Mouse (Mus musculus): ENCODE measurements at regions not wholly inside any gene's neighbourhood (a gene's known extent, or its start where the extent isn't known, plus 50 kb on each side); places are given as distances from the start of the nearest gene placed in this dataset.
A peak's percentile ranks its signal among the peaks of the same experiment; 100 is the strongest.

DNA sequence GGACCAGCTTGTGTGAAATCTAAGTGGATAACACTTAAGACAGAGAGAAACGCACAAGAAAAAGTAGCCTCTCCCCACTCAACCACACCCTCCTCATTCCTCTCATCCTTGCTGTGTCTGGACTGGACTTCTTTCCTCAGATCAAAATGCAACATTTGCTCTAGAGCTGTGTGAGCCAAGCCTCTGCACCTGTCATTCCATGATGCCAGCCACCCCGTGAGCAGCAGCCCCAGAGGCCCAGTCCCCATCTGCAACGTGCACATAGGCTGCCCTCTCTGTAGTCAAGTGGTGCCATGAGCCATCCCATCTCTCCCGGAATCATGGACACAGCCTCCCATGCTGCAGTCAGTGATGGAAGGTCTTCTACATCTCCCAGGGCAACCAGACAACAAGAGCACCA, 55.1 kb upstream of the Gpc1 start:
- no peak for DNase-seq (ENCODE audit: low spot score in 2 of 2)

DNA sequence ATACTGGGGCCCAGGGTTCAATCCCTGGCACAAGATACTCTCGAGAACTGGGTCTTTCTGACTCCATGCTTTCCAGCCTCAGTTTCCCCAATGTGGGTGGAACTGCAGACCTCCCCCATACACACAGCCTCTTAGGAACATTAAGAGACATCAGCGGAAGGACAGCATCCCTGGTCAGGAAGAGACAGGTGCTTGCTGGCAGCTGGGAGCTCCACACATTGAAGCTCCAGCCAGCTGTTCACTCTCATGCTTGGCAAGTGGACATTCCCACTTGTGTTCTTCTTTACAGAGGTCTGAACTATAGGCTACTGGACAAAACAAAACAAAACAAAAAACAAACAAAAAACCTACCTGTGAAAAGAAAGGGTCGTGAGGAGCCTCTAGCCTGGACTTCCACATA, 55.5 kb upstream of the Gpc1 start:
- DNase-seq (ENCODE audit: low spot score in 2 of 2): no peak

DNA sequence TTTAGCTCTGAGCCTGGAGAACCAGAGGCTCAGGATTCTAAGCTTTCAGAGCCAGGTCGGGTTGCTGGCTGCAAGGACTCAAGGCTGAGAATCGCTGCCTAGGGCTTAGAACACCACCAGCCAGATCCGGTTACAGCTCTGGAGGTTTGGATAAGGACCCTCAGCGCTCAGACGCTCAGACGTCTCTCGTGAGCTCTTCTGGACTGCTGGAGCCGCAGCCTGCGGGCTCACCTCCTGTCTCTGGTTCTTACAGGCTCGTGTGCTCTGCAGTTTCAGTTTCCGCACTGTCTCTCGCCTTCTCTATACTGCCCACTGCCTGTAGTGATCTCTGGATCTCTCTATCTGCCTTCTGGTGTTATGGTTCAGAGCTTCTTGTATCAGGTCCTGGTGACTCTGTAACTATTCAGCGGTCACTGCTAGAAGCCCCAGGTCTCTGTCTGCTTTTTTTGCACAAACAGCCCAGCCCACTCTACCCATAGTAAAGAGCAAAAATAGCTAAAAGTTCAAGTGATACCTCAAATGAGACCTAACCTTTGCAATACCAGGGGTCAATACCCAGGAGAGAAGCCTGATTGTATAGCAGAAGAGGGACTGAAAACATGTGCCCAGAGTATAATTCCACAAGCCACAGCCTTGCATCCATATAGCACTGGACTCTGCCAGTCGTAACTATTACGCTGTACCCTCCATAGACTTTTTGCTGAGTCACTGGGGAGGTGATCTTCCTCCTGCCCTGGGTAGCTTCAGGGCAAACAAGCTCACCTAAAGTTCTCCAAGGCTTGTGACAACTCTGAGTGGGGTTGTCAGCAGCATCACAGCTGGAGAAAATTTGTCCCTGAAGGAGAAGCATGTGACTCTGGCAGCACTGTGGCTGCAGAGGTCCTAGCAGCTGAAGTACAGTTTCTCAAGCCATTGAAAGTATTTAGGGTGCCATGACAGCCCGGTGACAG, 56.4 kb upstream of the Gpc1 start:
- no peak for DNase-seq (ENCODE audit: low spot score in 2 of 2)

DNA sequence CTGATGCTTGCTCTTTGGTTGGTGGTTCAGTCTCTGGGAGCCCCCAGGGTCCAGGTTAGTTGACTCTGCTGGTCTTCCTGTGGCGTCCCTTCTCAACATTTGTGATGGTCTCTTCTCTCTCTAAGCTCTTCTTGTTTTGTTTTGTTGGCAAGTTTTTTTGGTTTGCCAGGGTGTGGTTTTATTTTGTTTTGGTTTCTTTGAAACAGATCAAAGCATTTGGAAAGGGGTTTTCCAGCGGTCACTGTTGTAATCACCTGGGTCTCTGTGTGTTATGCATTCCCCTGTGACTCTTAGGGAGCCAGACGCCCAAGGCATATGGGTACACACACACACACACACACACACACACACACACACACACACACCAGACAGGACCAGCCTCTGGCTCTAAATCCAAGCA, 57.4 kb upstream of the Gpc1 start:
- no peak for DNase-seq (ENCODE audit: low spot score in 2 of 2)

DNA sequence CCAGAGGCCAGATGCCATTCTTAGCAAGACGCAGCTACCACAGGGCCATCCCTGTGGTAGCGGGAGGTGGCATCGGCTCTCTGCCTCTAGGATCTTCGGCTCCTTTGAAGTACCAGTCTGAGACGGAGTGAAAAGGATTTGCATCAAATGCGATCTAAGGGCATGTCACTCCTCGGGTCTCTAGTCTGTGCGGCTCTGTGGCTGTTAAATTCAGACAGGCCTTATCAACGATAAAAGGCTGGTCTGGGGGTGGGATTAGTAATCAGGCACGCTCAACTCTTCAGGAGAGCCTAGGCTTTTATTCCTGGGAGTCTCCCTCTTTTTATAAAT, 58.7 kb upstream of the Gpc1 start:
- DNase-seq (ENCODE audit: low spot score in 2 of 2): no peak

DNA sequence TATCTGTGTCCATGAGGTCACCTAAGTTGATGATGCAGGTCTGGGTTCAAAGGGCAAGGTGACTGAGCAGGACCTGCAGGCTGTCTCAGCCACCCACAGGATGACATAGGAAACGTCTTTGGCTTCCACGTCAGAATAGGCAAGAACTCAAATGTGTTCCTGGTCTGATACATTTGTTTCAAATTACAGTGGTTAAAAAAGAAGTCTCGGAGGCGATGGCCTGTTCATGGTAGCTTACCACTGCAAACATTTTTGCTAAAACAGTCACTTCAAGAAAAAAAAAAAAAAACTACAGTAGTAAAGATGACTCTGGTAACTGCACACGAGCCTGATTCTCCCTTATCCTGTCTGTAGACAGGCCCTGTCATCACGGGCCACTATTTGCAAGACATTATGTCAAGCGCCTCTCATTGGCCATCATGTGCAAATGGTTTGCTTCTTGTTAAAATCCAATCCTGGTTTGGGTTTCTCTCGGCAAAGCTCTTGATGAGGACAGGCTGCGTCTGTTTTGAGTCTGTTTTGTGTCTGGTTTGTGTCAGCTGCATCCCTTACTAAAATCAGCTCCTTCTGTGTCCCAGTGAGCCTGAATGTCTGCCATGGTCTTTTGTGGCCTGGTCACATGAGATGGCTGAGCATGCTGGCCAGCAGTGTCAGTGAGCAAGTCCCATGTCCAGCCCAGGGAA, 59.2 kb upstream of the Gpc1 start:
- no peak for DNase-seq (ENCODE audit: low spot score in 2 of 2)

DNA sequence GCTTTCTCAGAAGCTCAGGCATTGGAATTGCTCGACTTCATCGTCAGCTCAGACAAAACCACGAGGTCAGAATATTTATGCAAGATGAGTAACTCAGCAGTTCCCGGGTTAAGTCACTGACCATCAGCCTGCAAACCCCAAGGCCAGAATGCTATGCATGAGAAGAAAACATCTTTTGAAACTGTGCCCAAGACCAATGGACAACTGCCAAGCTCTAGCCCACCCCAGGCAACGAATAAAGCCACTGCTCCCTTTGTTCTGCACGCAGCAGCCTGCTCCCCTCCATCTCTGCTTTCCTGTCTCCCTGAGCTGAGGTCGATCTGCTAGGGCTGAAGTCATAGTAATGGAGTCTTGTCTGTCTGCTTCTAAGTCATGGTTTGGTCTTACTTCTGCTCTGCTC, 61.7 kb upstream of the Gpc1 start:
- DNase-seq (ENCODE audit: low spot score in 2 of 2): no peak

DNA sequence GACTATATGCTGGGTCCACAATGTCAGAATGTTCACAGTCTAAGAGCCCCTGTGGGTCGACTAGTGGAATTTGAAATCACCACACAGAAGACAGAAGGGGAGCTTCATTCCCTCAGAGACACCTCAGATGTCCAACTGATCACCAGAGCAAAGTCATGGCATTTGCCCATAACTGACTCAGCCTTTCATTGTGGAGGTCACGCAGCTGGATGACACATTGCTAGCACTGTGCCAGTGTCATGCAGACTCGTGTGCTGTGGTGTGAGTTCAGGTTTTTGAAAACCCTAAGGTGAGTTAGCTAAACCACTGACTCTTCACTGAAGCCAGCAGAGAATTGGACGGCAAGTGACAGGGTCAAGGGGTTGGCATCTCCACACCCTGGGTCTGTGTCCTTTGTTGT, 62.3 kb upstream of the Gpc1 start:
- no peak for DNase-seq (ENCODE audit: low spot score in 2 of 2)

DNA sequence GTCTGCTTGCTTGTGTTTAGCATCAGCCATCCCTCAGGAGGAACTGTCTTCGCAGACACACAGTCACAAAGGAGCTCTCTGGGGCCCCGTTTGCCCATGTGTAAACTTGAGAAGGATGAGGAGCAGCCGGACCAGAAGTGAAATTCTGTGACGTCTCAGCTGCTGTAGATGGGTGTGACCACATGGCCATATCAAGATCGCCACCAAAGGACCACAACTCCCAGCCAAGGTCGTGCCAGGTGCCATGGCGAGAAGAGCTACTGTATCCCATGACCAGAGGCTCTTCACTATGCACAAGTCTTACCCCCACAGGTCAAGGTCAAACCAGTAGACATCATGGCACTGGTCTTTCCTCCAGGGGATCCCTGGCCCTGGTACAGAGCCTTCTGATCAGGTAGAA, 64.9 kb upstream of the Gpc1 start:
- DNase-seq (ENCODE audit: low spot score in 2 of 2): no peak

DNA sequence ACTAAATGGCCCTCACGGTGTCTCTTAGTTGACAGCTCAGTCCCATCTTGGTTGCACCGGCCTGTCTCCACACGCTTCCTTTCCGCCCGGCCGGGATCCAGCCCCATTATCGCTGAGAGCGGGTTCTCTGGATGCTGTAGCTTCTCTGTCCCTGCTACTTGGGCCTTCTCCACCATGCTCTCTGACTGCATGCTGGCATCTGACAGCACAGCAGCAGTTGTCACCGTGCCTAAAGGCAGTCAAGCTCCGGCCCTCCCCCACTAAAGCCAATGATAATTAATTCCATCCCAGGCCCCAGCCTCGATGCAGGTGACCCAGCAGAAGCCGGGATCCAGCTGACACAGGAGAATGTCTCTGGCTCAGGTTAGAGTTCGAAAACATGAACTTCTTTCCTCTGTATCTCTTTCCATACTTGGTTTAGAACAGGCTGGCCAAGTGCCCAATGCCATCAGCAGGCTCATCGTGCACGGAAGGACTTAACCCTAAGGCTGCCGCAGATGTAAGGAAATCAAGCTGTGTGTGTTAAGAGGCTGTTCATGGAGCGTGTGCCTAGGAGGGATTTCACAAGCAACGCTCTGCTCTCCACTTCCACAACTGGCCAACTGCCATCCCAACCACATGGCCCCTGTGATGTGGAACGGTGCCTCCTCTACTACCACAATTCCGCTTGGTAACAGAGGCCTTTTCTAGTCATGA, 76.5 kb upstream of the Gpc1 start:
- DNase-seq (ENCODE audit: low spot score in 2 of 2): no peak

DNA sequence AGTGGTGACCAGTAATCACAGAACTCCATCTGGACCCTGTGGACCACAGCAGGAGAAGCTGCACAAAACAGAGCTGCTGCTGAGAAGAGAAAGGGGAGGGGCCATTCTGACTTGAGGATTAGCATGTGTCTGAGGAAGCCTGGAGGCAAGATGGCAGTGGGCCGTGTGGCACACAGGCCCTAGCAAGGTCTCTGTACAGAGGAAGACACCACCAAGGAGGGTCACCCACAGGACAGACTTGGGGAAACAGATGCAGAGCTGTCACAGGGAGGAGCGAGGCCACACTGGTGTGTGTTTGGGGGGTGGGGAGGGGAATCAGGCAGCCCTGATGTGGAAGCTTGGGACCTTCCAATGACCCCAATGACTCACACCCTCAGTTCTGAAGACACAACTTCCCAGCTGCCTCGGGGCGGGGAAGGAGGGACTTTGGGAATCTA, 79.7 kb upstream of the Gpc1 start:
- peak in 1 of 2 experiments; percentile 5 for DNase-seq (ENCODE audit: low spot score in 2 of 2)

DNA sequence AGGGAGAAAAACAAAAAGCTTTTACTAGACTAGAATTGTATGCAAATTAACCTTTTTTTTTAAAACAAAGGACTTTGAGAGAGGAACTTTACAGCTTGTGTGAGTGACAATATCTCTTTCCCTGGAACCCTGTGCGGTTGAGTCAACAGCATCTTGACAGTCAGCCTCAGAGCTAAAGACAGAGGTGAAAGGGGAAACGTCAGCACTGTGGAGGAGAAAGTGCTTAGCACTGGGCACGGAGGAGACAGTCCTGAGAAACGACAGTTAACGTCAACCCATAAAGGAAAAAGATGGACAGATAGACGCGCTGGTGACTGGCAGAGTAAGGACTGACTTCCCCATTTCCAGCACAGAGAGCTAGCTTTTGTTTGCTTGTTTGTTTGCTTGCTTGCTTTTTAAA, 82.0 kb upstream of the Gpc1 start:
- DNase-seq (ENCODE audit: low spot score in 2 of 2): no peak

DNA sequence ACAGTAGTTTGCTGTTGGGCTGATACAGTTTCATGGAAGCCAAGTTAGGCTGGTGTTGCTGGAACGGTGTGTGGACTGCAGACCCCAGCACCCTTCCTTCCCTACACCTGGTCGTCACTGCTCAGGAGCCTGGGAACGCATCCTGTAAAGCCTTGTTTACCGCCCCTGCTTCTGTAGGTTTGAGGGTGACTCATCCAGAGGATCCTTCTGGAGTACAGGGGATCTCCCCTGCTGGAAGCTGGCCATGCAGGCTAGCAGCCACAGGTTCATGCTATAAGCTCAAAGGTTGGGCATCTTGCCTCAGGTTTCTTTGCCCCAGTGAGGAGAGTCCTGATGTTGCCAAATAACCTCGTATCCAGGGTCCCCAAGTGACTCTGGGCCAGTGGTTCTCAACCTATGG, 86.2 kb upstream of the Gpc1 start:
- DNase-seq (ENCODE audit: low spot score in 2 of 2): no peak

DNA sequence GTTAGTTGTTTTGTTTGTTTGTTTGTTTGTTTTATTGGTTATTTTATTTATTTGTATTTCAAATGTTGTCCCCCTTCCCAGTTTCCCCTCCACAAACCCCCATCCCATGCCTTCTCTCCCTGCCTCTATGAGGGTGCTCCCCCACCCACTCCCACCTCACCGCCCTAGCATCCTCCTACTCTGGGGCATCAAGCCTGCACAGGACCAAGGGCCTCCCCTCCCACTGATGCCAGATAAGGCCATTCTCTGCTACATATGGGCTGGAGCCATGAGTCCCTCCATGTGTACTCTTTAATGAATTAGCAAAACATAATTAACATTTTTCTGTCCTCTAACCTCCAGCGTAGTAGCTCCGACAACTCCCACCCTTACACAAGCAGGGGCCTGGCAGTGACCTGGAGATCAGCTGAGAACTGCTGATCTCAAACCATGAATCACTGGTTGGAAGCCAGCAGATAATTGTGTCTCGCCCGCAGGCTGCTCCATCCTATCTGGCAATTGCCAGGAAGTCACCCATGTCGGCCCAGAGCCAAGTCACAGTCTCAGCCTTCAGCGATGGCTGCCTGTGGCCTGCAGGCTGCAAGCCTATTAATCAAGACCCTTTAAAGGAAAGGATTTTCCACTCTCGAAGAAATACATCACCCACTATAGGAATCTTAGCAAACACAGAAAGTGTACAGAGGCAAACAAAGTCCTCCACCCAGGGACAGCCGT, 86.8 kb upstream of the Gpc1 start:
- DNase-seq (ENCODE audit: low spot score in 2 of 2): no peak

DNA sequence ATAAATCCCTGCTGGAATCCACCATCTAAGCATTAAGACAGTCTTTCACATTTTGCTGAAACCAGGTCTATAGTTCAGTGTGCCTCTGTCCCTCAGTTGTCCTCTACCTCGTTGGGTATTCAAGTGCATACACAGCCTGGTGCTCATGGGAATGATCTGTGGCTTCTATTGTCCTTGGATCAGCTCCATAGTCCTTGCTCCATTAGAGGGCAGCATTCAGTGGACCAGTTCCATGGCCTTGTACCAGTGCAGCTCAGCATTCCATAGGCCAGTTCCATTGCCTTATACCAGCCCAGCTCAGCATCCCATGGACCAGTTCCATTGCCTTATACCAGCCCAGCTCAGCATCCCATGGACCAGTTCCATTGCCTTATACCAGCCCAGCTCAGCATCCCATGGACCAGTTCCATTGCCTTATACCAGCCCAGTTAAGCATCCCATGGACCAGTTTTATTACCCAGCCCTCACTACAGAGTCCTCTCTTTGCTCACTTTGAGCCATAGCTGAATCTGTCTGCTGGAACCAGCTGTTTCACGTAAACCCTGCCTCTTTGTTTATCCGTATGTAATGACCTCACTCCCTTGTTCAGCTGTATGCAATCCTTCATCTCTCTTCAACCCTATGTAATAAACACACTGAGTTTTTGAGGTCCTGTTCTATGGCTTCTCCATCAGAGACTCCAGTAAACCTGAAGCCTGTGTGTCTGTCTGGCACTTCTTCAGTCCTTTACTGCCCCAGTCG, 88.4 kb upstream of the Gpc1 start:
- DNase-seq (ENCODE audit: low spot score in 2 of 2): no peak

DNA sequence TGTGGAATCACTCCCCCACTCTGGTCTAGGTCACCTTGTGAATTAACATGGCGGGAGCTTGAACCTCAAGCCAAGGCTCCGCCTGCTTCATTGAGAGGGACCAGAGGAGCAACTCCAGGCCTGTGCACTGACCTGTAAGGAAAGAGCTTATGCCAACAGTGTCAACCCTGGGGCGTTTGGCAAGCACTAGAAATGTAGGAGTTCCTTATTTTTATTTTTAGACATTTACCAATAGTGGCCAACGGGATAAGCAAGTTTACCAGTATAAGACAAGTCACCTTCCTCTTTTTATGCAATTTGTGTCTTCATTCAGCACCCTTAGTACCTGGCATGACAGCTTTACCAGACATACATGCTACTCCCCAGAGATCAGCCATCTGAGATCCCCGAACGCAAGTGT, 89.1 kb upstream of the Gpc1 start:
- DNase-seq (ENCODE audit: low spot score in 2 of 2): no peak

DNA sequence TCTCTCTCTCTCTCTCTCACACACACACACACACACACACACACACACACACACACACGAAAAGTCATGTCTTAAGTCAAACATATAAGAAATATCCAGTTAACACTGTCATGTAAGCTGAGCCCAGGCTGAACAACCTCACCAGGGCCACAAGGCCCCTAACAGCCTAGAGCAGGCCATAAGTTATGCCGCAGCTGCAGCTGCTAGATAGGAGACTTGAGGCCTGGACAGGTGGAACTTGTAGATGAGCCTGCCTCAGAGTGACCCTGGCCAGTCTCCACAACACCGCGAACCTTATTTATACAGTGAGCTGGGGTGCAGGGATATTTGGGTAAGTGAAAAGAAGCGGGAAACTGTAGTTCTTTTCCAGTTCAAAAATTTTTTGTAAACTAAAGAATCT, 90.4 kb upstream of the Gpc1 start:
- no peak for DNase-seq (ENCODE audit: low spot score in 2 of 2)

DNA sequence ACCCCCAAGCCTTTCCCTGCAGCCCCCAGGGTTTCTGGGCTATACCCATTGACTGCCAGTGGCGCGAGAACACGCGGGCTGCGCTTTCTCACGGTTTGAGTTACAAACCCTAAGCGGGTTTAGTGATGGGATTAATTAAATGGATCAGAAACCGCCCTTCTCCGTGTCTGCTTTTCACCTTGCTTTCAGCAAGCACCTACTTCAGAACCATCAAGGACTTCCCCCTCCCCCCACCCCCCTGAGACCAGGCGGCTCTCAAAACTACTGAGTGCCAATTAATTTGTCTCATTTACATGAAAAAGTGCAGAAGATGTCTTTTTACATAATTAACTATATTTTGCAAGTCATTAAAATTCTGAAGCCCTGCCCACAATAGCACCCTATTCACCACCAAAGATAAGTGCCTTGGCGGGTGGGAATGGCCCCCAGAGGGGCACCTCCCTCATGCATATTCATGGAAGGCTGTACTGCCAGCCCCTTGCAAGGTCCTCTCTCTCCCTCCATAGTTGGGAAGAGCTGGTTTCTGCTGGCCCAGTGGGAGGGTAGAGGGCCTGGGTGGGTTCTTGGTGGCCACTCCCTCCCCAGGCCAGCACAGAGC, 89.1 kb upstream of the Otos start:
- DNase-seq (ENCODE audit: low spot score in 2 of 2): no peak

DNA sequence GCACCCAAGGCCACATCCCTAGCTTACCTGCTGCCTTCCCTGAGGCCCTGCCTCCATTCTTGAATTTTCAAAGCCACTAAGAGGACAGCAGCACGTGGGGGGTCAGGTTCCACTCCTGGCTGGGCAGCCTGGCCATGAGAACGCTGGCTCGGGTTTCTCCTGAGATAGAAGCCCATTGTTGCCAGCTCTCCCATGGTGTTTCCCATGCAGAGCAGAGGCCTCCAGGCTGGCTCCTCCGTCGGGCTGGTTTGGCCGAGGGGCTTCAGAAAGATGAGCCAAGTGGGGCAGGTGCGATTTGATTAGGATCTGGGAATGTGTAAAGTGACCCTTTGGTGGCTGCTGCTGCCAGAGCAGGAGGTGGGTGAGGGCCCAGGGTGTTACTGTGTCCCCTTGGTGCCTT, 87.8 kb upstream of the Otos start:
- no peak for DNase-seq (ENCODE audit: low spot score in 2 of 2)

DNA sequence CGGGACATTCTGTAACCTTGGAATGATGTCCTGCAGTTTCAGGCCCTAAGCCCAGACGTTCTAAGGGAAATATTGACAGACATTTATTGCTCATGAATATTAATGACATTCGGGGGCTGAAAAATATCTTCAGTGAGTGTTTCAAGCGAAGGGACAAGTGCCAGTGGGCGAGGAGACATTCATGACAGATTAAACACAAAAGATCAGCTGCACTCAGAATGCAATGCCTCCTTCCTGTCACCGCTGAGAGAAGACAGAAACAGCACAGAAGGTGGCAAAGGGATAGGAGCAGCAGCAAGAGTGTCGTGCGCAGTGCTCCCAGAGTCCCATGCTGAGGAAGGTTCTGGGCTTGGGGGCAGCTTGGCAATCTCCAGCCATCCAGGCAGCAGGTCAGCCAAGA, 85.1 kb upstream of the Otos start:
- DNase-seq (ENCODE audit: low spot score in 2 of 2): no peak
